Mouse (Mus musculus) mouse trophoblast stem cell (cell line): ENCODE data around the gene Fgf2.

Experiments
- in situ Hi-C, 2 experiments: fragments of 300-500 bp; cut with MseI, MboI; formaldehyde crosslinking; loops; 2 replicates in 1 of 2; 3 replicates in 1 of 2; pipeline ENCODE4 v1.15.1; 2025

Gene Fgf2

GRCm38 (mm10) chr3:37354737-37355136 is 6.6 kb downstream of the Fgf2 start:
- in situ Hi-C loops = no loop called here

DNA sequence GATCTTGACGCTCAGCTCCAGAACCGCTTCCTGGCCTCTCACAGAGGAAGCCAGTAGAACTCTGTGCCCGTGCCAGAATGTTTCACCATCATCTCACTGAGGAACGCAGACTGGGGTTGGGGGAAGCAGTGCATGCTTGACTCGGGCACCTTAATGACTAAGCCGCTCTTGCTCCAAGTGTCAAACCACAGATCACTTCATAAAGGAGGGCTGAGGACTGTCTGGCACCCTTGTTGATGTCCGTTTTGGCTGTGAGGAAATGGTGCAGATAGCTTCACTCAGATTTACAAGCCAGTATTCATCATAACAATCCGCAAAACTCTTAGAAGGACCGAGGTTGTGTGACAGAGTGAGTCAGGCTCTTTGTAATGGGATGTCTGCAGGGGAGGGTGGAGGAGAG is 12.6 kb downstream of the Fgf2 start:
- in situ Hi-C loops = no loop called here

DNA sequence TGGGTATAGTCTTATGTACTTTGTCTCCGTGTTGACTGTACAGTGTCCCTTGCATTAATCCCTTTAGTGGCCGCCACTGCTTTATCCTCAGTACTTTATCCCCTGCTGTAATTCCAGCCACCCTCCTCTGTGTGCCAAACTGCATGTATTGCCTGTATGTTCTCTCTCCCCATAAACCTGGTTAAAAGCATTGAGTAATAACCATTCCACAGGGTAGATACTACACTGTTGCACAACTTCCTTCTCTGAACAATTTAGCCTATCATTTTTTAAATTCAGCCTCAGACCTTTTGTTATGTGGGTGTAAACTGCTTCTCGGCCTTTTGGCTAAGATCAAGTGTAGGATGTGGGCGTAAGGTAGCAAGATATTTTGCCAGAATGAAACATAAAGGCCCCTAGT is 17.0 kb downstream of the Fgf2 start:
- in situ Hi-C loops = no loop called here

DNA sequence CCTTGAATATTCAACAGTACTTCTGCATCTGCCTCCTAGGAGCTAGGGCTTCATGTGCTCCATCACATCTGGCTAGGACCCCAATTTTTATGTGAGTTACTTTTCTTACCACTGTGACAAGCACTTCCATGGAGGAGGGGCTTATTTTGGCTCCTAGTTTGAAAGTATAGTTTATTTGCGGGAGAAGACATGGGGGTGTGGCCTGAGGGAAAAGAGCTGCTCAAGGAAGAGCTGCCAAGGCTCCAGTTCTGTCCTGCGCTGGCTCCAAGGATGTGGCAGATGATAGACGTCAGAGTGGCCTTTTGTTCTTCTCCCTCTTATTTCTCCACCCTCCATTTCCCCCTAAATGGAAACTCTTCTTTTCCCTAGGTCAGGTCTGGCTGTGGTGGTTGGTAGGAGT is 17.8 kb downstream of the Fgf2 start:
- in situ Hi-C loops = no loop called here

GRCm38 (mm10) chr3:37366381-37367053 is 18.4 kb downstream of the Fgf2 start:
- in situ Hi-C loops = no loop called here

GRCm38 (mm10) chr3:37370407-37370806 is 22.3 kb downstream of the Fgf2 start:
- in situ Hi-C loops = no loop called here

GRCm38 (mm10) chr3:37373712-37374111 is 25.6 kb downstream of the Fgf2 start:
- in situ Hi-C loops = no loop called here

- in situ Hi-C loops = no loop called here
These were observed 29.8 kb downstream of the Fgf2 start for GRCm38 (mm10) chr3:37377926-37378325.

DNA sequence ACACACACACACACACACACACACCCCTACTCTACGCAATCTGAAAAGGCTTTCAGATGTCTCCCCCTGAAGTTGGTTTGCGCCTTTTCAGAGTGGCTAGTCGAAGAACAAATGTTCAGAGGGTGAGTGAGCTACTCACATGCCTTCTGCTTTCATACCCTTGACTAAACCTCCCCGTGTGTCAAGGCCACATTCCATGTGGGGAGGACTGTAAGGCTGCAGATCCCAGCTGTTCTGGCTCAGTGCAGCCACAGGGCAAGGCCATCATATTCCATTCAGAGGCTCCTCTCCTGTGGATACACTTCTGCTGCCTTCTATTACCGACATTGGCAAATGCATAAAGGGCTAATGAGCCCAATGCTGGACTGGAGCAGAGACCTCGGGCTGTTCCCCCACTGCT is 30.3 kb downstream of the Fgf2 start:
- in situ Hi-C loops = no loop called here

GRCm38 (mm10) chr3:37379201-37379600 is 31.1 kb downstream of the Fgf2 start:
- in situ Hi-C loops = no loop called here

DNA sequence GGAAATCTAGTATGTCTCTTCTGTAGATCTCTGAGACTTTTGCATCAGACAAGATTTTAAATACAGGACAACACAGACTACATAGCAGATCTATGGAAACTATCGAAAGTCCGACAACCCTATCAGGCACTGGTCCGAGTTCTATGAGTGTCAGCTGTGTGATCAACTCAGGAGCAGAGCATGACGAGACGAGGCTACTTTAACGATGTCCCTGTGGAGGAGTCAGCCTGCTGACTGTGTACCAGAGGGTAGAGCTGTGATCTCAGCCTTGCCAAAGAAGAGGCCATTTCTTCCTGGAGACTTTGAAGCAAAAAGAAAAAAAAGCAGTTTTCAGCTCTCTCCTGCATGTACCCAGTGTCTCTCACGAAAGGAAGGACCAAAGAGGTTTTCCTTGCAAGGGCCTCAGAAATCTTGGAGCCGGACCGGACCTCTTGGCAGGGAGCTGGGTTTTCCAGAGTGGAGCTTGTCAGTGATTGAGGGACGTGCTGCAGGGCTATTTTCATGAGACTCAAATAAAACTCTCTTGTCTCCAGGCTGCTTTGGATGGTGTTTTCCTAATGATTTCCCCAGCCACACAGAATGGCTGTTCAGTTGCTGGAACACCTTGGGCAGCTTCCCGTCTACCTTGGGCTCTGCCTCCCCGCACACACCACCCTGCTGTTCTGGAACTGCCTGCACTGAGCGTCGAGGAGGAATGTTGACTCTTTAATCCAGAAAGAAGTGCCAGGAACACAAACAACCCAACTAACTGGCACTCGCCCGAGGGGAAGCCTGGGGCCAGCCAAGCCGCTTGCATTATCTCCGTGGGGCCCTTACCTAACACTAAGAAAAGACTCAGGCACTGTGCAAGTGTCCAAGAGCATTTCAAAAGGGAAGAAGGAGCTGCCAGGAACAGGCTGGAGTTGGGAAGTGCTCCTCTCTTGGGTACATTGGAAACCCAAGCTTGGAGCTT is 32.1 kb downstream of the Fgf2 start:
- in situ Hi-C loops = no loop called here

DNA sequence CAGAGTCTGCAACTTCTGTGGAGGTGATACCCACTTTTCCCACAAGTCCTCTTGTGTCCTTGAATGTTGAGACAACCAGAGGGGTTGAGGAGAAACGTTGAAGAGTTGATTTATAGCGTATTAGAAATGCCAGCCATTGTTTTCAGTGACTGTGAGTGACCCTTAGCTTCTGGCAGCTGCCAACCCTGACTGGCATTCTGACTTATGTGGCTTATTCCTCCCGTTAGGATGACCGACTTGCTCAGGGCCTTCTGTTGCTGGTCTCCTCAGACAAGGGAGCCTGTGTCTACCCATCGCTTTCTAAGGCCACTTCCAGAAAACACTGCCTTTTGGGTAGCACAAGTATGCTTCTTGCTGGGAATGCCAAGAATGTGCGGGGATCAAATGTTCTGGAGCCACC is 33.3 kb downstream of the Fgf2 start:
- in situ Hi-C loops = no loop called here

DNA sequence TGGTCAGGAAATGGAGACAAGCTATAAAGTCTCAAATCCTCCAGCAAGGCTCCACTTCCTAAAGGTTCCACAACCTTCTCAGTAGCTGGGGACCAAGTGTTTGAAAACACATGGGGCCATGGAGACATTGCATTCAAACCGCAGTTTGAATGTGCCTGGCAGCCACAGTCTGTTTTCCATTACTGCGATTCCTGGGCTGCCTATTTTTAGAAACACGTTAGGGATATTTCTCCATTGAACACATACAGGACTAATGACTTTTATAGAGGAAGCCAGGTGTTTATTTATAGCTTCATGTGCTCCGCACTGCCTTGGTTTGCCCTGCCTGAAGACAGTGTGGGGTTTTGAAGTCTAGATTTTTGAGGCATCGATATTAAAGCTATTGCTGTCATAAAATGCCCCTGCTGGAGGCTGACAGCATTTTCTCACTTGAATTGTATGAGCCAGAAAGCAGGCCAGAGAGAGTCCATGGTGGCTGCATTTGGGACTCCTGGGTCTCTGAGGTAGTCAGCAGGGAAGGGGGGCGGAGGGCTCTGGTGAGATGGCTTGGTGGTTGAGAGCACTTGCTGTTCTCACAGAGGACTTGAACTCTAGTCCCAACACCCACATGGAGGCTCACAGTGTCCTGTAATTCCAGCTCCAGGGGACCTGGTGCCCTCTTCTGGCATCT is 35.1 kb downstream of the Fgf2 start:
- in situ Hi-C loops = no loop called here

- in situ Hi-C loops = no loop called here
These were observed 39.2 kb downstream of the Fgf2 start for GRCm38 (mm10) chr3:37387310-37387709.

DNA sequence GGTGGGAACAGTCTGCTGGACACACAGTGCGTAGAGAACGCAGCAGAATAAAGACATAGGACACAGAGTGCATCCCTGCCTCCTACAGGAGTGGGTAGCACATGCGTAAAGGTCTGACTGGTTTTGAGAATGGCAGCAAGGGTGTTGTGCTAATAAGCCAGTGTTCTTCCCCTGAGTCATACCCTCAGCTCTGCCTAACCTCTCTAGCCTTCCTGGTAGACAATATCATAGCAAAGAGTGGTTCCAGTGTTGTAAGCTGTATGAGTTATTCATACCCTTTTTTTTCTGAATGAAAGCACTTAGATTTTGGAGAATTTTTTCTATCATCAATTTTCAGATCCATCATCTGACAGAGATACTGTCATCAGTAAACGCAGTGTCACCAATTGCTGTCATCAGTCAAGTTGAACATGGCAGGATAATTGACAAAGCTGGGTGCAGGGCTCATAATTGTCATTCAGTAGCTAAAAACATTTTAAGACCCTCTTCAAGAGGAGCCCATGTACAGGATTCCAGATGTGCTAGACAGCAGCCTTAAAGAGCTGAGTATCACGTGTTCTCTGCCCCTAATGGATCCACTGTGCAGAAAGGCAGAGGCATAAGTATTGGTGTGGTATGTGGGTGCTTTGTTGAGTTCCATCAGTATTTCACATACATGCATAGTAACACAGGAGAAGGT is 48.9 kb downstream of the Fgf2 start:
- in situ Hi-C loops = no loop called here

GRCm38 (mm10) chr3:37397646-37398045 is 49.5 kb downstream of the Fgf2 start:
- in situ Hi-C loops = no loop called here

DNA sequence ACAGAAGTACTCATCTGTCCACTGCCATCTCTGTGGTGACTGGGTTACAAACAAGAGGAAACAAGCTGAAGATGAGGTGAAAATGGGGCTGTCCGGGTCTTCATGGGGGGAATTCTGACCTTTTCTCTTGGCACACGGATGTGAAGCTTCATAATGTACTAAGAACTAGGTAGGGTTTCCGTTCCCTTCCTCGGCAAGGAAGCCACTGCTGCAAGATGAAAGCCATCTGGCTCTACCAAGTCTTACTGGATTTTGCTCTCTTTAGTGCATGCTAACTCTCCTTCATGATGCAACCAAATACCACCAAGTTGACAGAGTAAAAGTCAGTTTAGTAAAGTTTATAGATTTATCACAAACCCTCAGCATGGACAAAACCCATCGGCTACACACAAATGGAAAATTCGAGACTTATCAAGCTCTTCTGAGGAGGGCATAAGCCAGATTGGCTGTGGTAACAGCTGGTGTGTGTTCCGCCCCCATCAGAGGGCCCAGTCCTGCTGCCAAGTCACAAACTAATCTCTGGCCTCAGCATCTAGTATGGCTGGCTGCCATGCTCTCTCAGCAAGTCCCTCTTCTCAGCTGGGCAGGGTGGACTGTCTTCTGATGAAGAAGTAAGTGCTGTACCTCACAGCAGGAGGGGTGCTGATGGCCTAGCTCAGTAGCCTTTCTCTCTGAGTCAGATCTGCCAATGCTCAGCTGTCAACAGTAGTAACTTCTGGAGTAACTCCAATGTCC is 50.7 kb downstream of the Fgf2 start:
- in situ Hi-C loops = no loop called here

DNA sequence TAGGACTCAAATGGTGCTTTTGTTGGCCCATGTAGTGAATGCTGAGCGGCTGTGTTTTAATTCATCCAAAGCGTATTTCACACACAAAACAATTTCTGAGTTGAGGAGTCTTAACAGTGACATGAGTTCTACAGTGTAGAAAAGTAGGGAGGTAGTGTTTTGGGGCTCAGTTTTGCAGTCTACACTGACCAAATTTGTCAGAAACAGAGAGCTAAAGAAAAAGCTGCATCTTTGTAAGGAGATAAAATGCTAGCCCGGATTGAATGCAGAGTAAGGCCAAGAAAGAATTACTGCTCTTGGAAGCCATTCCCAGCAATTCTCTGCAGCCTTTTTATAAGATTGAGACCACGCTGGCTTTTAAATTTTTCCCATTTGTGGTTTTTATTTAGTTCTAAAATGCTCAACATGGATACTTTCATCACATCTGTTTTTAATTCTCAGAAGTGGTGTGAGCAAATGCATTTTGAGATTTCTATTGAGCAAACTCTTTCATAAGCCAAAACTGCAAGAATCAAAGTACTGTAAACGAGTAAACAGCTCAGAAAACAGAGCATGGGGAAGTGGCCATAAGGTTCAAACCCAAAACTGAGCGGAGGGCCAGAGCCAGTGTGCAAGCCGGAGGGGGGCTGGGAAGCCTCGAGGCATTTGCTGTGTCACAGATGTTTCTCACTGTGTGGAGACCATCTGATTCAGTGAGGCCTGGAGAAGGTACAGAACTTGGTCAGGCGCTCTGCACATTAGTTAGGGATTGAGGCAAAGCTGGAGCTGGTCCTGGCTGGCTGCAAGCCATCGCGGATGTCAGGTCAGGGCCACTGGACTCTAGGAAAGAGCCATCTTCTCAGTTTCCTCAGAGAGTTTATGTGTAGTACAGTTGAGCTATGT is 53.8 kb downstream of the Fgf2 start:
- in situ Hi-C loops = no loop called here

DNA sequence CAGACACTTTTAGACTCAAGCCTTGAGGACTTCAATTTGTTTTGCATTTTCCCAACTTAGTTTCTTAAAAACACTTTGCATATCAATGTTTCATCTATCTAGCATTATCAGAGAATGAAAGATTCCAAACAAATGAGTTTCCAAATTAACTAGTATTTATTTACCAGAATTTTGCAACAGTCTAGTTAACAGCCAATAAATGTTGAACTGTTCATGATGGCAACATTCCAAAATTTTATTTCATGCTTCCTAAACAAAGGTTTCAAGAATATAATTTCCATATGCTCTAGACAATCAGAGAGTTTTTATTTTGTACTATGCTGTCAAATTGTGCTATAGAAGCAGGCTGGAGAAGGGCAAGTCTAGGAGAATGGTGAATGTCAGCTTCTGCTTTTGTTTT is 59.5 kb downstream of the Fgf2 start:
- in situ Hi-C loops = no loop called here

DNA sequence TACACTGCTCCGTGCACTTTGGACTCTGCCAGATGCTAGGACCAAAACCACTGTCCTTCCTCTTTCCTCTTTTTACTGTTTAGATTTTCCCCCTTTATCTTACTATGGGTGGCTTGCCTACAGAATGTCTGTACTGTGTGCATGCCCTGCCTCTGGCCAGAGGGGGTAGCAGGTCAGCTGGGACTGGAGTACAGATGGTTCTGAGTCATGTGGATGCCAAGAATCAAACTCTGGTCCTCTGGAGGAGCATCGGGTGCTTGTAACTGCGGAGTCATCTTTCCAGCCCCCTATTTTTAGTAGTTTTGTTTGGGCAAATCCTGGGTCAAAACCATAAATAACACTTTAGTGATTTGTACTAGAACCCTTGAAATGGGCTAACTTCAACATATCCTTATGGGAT is 65.3 kb downstream of the Fgf2 start:
- in situ Hi-C loops = loop anchor here (5.0 kb wide), 1 partner anchor 71 kb away; no protein-coding TSS in a partner anchor
